Mouse (Mus musculus): Measurements from ENCODE around the gene Tmem212.
A peak's percentile ranks its signal among the peaks of the same experiment; 100 is the strongest.

Tmem212 gene

GRCm38 (mm10) chr3:27899012-27899726 is 3.0 kb upstream of the Tmem212 start:
- peak in 1 of 2 experiments; percentile 47 for DNase-seq (ENCODE audit: low spot score in 2 of 2)

GRCm38 (mm10) chr3:27898178-27898577 is 2.0 kb upstream of the Tmem212 start:
- DNase-seq (ENCODE audit: low spot score in 2 of 2), result no peak

- no peak for DNase-seq (ENCODE audit: low spot score in 2 of 2)
These were observed 9.6 kb downstream of the Tmem212 start for GRCm38 (mm10) chr3:27886578-27886977.

- DNase-seq (ENCODE audit: low spot score in 2 of 2), result no peak
These were observed 10.6 kb downstream of the Tmem212 start for GRCm38 (mm10) chr3:27885585-27885984.

GRCm38 (mm10) chr3:27881897-27882835 is 14.0 kb downstream of the Tmem212 start:
- DNase-seq (ENCODE audit: low spot score in 2 of 2), result no peak

GRCm38 (mm10) chr3:27878854-27879610 is 17.1 kb downstream of the Tmem212 start:
- DNase-seq (ENCODE audit: low spot score in 2 of 2), result no peak

GRCm38 (mm10) chr3:27873268-27874073 is 22.7 kb downstream of the Tmem212 start:
- DNase-seq (ENCODE audit: low spot score in 2 of 2), result no peak

- DNase-seq (ENCODE audit: low spot score in 2 of 2), result no peak
These were observed 23.7 kb downstream of the Tmem212 start for GRCm38 (mm10) chr3:27872429-27872828.

- no peak for DNase-seq (ENCODE audit: low spot score in 2 of 2)
These were observed 24.3 kb downstream of the Tmem212 start for GRCm38 (mm10) chr3:27871891-27872290.

- DNase-seq (ENCODE audit: low spot score in 2 of 2), result no peak
These were observed 24.8 kb downstream of the Tmem212 start for GRCm38 (mm10) chr3:27871371-27871770.

- DNase-seq (ENCODE audit: low spot score in 2 of 2), result no peak
These were observed 27.5 kb downstream of the Tmem212 start for GRCm38 (mm10) chr3:27868681-27869080.

GRCm38 (mm10) chr3:27867731-27868130 is 28.4 kb downstream of the Tmem212 start:
- no peak for DNase-seq (ENCODE audit: low spot score in 2 of 2)

GRCm38 (mm10) chr3:27862821-27863740 is 33.1 kb downstream of the Tmem212 start:
- peak; percentile 57 to 67 for DNase-seq (ENCODE audit: low spot score in 2 of 2)

GRCm38 (mm10) chr3:27861601-27862000 is 34.6 kb downstream of the Tmem212 start:
- peak; percentile 38 to 69 for DNase-seq (ENCODE audit: low spot score in 2 of 2)

GRCm38 (mm10) chr3:27861086-27861485 is 35.1 kb downstream of the Tmem212 start:
- no peak for DNase-seq (ENCODE audit: low spot score in 2 of 2)

GRCm38 (mm10) chr3:27859161-27859561 is 37.0 kb downstream of the Tmem212 start:
- DNase-seq (ENCODE audit: low spot score in 2 of 2), result peak in 1 of 2 experiments; percentile 22

- DNase-seq (ENCODE audit: low spot score in 2 of 2), result no peak
These were observed 37.6 kb downstream of the Tmem212 start for GRCm38 (mm10) chr3:27858441-27859115.

GRCm38 (mm10) chr3:27856288-27856687 is 39.9 kb downstream of the Tmem212 start:
- DNase-seq (ENCODE audit: low spot score in 2 of 2), result no peak

- DNase-seq (ENCODE audit: low spot score in 2 of 2), result no peak
These were observed 41.6 kb downstream of the Tmem212 start for GRCm38 (mm10) chr3:27854431-27855180.
